Mouse (Mus musculus) forebrain, embryonic 11.5 days (tissue): ENCODE measurements around the gene Foxc2. TPM values are rescaled to one million over a fixed set of nuclear protein-coding genes. Genes with fewer than 3 reads are reported as not detected.

ENCODE experiments used
- ATAC-seq: fragments of 200-750 bp; cut with Nextera tagmentation; replicated peaks from 2 replicates; pipeline ENCODE4 v1.8.0; 2017; ENCODE audit warnings: moderate TSS enrichment; ENCODE audit not compliant: low FRiP score
- DNase-seq: peaks from one replicate; pipeline ENCODE4 v3.0.0-alpha.2; 2017; ENCODE audit warnings: low spot score
- H3K27ac ChIP-seq: fragments of 300-500 bp; sonication (generic); 2 replicates; pipeline ENCODE4 v1.5.1; 2014; ENCODE audit warnings: low read depth, low read length
- H3K27me3 ChIP-seq: fragments of 300-500 bp; sonication (generic); 2 replicates; pipeline ENCODE4 v1.6.1; 2014; ENCODE audit warnings: mild to moderate bottlenecking, low read length, mixed read lengths; ENCODE audit not compliant: control insufficient read depth, insufficient read depth
- H3K36me3 ChIP-seq: fragments of 300-500 bp; sonication (generic); 2 replicates; pipeline ENCODE4 v1.6.1; 2014; ENCODE audit warnings: mild to moderate bottlenecking, low read length, moderate library complexity, mixed read lengths; ENCODE audit not compliant: control insufficient read depth, insufficient read depth
- H3K4me1 ChIP-seq: fragments of 300-500 bp; sonication (generic); replicated peaks from 2 replicates; pipeline ENCODE4 v1.6.1; 2014; ENCODE audit warnings: low read length, mixed read lengths; ENCODE audit not compliant: control insufficient read depth, insufficient read depth
- H3K4me2 ChIP-seq: fragments of 300-500 bp; sonication (generic); 2 replicates; pipeline ENCODE4 v1.6.1; 2014; ENCODE audit warnings: low read depth, mild to moderate bottlenecking, low read length, moderate library complexity, mixed read lengths; ENCODE audit not compliant: severe bottlenecking
- H3K4me3 ChIP-seq: fragments of 300-500 bp; sonication (generic); 2 replicates; pipeline ENCODE4 v1.5.1; 2014; ENCODE audit warnings: low read depth, low read length
- H3K9ac ChIP-seq: fragments of 300-500 bp; sonication (generic); 2 replicates; pipeline ENCODE4 v1.6.1; 2014; ENCODE audit warnings: low read length
- H3K9me3 ChIP-seq: fragments of 300-500 bp; sonication (generic); 2 replicates; pipeline ENCODE4 v1.6.1; 2016; ENCODE audit warnings: low read length, mixed read lengths; ENCODE audit not compliant: control insufficient read depth
- WGBS: fragments of 180-500 bp; shearing (Covaris S2); extraction: QIAGEN DNeasy Blood & Tissue Kit; methylation state at CpG from one replicate; pipeline ENCODE4 v1.1.7; 2014; 5-methylcytosine and 5-hydroxymethylcytosine counted together
- polyA plus RNA-seq: library from polyadenylated mRNA; unstranded; fragments of >200 nt; fragmentation: Nextera tagmentation; extraction: Ambion mirVana; gene quantifications from 2 replicates; pipeline ENCODE4 v1.2.1, GENCODE M21; 2014

Foxc2 gene
- polyA plus RNA-seq, 1 experiment from 2014 or later, result 6.3 TPM

DNA sequence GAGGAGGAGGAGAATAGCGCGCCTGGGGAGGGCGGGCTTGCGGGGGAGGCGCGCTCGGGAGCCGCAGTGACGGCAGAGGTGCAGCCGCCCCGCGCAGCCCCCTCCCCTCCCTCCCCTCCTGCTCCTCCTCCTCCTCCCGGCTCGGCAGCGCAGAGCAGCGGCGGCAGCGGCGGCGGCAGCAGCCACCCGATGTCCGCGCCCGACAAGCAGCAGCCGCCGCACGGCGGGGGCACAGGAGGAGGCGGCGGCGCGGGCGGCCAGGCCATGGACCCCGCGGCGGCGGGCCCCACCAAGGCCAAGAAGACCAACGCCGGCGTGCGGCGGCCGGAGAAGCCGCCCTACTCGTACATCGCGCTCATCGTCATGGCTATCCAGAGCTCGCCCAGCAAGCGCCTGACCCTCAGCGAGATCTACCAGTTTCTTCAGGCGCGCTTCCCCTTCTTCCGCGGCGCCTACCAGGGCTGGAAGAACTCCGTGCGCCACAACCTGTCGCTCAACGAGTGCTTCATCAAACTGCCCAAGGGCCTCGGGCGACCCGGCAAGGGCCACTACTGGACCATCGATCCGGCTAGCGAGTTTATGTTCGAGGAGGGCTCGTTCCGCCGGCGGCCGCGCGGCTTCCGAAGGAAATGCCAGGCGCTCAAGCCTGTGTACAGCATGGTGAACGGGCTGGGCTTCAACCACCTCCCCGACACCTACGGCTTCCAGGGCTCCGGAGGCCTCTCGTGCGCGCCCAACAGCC, 31.6 kb upstream of the Foxc2 start, which contains the start of gene Foxf1:
Gene Foxf1, plus strand, starts transcription at position 177 of the 742 bp plus-strand sequence.
- WGBS, result under 1% methylated on average over 63 of the region's 83 CpGs
- H3K9me3 ChIP-seq, result no peaks in the 10 kb centered on the region
- H3K27ac ChIP-seq, result no peak within 1 kb of the TSS
- H3K9ac ChIP-seq, result no peak within 1 kb of the TSS
- H3K4me1 ChIP-seq, result peaks cover 12% of the 10 kb centered on the region; the same call in 1 of the 2 replicates
- peak within 1 kb of the TSS; percentile 74 for H3K4me2 ChIP-seq
- peak within 1 kb of the TSS; percentile 36 for H3K4me3 ChIP-seq
- H3K27me3 ChIP-seq, result peaks cover 98% of the 10 kb centered on the region
- ATAC-seq (peak; percentile 44; the same call in 1 of the 2 replicates), DNase-seq (peak; percentile 77)
- H3K36me3 ChIP-seq, result no peaks in the 10 kb centered on the region

DNA sequence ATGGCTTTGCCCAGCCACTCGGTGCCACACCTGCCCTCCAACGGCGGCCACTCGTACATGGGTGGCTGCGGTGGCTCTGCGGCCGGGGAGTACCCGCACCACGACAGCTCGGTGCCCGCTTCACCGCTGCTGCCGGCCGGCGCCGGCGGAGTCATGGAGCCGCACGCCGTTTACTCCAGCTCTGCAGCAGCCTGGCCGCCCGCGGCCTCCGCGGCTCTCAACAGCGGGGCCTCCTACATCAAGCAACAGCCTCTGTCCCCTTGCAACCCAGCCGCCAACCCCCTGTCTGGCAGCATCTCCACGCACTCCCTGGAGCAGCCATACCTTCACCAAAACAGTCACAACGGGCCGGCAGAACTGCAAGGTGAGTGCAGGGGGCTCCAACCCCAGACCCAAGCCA, 31.0 kb upstream of the Foxc2 start:
- H3K4me1 ChIP-seq, result peaks cover 12% of the 10 kb centered on the region; the same call in 1 of the 2 replicates
- H3K4me2 ChIP-seq, result peak overlapping the region; percentile 74; the same call in 1 of the 2 replicates
- no peaks in the 10 kb centered on the region for H3K36me3 ChIP-seq
- peaks cover 98% of the 10 kb centered on the region for H3K27me3 ChIP-seq
- ATAC-seq, result no peak
- no peak for DNase-seq
- H3K27ac ChIP-seq, result no peak overlapping the region
- under 1% methylated on average over 30 of the region's 30 CpGs for WGBS
- no peak overlapping the region for H3K9ac ChIP-seq
- peak overlapping the region; percentile 36 for H3K4me3 ChIP-seq
- no peaks in the 10 kb centered on the region for H3K9me3 ChIP-seq

DNA sequence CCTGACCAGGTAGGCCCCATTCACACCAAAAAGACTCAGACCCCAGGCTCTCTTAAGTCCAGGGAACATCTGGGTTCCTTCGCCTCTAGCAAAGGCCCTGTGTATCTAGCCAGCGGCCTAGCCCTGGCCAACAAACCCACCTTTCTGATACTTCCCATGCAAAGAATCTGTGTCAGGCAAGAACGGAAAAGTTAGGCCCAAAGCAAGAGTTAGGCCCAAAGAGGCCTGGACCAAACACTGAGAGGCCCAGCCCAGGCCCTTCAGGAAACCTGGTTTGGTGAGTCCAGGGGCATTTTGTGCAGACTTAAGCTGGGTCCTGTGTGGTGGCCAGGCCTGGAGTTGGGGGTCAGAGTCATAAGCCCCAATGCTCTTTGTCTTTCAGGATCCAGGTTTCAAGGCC, 30.4 kb upstream of the Foxc2 start:
- peaks cover 12% of the 10 kb centered on the region; the same call in 1 of the 2 replicates for H3K4me1 ChIP-seq
- ATAC-seq (no peak), DNase-seq (no peak)
- no peaks in the 10 kb centered on the region for H3K36me3 ChIP-seq
- H3K4me3 ChIP-seq, result no peak overlapping the region
- WGBS, result 12% methylated on average over 3 of the region's 3 CpGs
- no peaks in the 10 kb centered on the region for H3K9me3 ChIP-seq
- peaks cover 98% of the 10 kb centered on the region for H3K27me3 ChIP-seq
- no peak overlapping the region for H3K4me2 ChIP-seq
- no peak overlapping the region for H3K9ac ChIP-seq
- no peak overlapping the region for H3K27ac ChIP-seq

DNA sequence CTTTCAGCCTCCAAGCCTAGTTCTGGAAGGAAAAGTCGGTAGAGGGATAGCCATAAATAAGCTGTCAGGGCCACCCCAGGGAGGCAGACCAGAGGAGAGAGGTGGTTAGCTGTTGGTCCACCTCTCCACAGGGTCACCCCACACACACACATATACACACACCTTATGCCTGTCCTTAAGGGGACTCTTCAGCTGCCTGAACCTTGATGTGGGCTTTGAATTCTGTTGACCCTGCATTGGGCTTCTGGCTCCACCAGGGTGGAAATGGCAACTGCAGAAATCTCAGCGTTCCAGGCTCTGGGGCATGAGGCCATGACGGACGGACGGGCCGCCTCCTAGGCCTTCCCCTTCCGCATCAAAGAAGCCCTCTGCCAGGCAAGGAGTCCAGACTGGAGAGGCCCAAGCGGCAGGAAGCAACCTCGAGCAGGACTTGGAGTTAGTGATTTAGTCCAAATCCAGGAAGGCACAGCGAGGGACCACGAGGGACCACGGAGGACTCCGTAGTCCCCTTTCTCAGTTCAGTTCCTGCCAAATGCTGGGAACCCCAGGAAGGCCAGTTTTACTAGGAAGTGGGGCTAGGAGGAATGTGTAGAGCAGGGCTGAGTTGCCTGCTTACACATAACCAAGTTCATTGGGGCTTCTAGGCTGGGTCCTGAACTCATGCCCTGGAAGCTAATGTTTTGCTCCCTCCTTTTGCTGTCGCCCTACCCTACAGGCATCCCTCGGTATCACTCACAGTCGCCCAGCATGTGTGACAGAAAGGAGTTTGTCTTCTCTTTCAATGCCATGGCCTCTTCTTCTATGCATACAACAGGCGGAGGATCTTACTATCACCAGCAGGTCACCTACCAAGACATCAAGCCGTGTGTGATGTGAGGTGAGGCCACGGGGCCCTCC, 29.7 kb upstream of the Foxc2 start:
- H3K27ac ChIP-seq, result no peak overlapping the region
- H3K9ac ChIP-seq, result no peak overlapping the region
- H3K4me2 ChIP-seq, result no peak overlapping the region
- H3K4me1 ChIP-seq, result peaks cover 12% of the 10 kb centered on the region; the same call in 1 of the 2 replicates
- peaks cover 98% of the 10 kb centered on the region for H3K27me3 ChIP-seq
- no peaks in the 10 kb centered on the region for H3K36me3 ChIP-seq
- 4% methylated on average over 19 of the region's 19 CpGs for WGBS
- no peaks in the 10 kb centered on the region for H3K9me3 ChIP-seq
- DNase-seq (no peak), ATAC-seq (no peak)
- no peak overlapping the region for H3K4me3 ChIP-seq

DNA sequence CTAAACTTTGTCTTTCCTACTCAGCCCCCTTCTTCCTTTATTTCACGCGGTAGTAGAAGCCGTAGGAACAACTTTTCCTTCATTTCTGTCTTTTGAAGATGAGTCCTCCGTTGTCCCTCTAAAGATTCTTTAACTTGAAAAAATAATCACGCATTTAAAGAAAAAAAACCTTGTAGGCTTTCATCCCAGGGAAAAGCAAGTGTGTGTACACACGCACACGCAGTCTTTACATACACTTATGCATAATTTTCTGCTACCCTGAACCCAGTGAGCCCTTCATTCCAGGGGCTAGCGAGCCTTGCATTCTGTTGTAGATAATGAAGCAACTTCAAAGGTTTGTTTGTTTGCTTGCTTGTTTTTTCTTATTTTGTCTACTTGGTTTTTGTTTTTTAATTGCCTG, 27.7 kb upstream of the Foxc2 start:
- peaks cover 12% of the 10 kb centered on the region; the same call in 1 of the 2 replicates for H3K4me1 ChIP-seq
- 2% methylated on average over 8 of the region's 8 CpGs for WGBS

DNA sequence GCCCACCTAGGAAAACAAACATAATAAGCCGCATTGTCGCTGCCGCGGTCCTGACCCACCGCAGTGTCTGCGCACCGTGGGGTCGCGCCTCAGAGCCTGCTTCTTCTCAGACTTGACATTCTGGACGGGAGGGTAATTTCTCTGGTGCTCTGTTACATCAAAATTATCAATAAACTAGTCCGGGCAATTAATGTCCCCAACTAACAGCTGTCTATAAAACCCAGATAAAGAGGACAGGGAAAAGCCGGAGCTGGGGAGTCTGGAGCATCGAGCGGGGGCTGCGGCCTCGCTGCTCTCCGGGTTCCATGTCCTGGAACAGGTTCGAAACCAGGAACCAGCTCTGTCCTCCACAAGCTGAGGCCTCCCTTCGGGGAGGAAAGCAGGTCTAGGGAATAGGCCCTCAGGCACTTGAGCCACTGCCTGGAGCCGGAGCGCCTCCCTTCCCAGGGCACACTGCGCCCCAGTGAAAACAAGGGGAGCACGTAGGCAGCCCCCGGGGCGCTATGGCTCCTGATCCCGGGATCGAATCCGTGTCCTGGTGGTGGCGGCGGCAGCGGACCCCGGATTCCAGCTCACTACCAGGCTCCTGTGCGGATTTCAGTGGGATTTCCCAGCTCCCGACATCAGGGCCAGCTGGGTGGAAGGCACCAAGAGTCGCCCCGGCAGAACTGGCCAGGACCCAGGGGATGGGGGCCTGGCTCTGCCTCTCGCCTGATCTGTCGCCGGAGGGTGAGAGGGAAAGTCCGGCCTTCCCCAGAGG, 26.9 kb upstream of the Foxc2 start:
- H3K4me2 ChIP-seq, result no peak overlapping the region
- no peaks in the 10 kb centered on the region for H3K9me3 ChIP-seq
- H3K27me3 ChIP-seq, result peaks cover 84% of the 10 kb centered on the region
- no peak overlapping the region for H3K9ac ChIP-seq
- no peak overlapping the region for H3K27ac ChIP-seq
- 1% methylated on average over 40 of the region's 40 CpGs for WGBS
- no peak overlapping the region for H3K4me3 ChIP-seq
- ATAC-seq, result no peak
- H3K4me1 ChIP-seq, result peaks cover 7% of the 10 kb centered on the region; the same call in 1 of the 2 replicates
- H3K36me3 ChIP-seq, result no peaks in the 10 kb centered on the region
- DNase-seq, result no peak

More for the DNA sequence above, 27.7 kb upstream of the Foxc2 start:
- DNase-seq (no peak), ATAC-seq (no peak)
- no peak overlapping the region for H3K9ac ChIP-seq
- H3K4me2 ChIP-seq, result no peak overlapping the region
- H3K36me3 ChIP-seq, result no peaks in the 10 kb centered on the region
- H3K27me3 ChIP-seq, result peaks cover 92% of the 10 kb centered on the region
- H3K9me3 ChIP-seq, result no peaks in the 10 kb centered on the region
- H3K4me3 ChIP-seq, result no peak overlapping the region
- H3K27ac ChIP-seq, result no peak overlapping the region

DNA sequence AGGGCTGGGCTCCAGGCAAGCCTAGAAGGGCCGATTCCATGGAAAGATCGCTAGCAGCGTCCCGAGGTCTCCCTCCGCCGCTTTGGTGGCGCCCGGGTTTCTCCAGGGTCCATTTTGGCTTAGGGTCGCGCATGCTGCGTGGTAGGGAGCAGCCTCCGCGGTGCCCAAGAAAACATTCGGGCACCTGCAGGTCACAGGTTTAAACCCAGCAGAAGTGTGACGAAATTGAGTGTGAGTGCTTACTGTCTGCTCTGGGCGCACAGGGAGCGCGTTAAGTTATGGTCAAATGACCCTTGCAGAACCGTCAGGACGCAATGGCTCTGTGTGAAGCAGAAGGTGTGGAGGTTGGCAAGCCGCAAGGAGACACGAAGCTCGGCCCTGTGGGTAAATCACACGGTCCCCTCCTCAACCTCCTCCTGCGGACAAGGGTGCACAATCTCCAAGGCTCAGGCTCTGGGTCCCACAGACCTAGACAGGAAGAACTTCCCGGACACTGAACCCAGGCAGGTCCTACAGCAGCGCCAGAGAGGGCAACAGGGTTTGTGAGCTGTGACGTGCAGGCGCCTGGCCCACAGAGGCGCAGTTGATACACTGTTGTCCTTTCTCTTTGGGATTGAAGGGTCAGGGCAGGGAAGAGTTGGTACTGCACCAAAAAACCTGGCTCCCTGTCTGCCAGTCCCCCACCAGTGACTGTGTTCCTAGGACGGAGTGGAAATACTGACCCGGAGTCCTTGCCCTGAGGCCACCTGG, 26.2 kb upstream of the Foxc2 start:
- no peaks in the 10 kb centered on the region for H3K36me3 ChIP-seq
- H3K27me3 ChIP-seq, result peaks cover 76% of the 10 kb centered on the region
- no peak overlapping the region for H3K4me2 ChIP-seq
- no peak overlapping the region for H3K9ac ChIP-seq
- H3K9me3 ChIP-seq, result no peaks in the 10 kb centered on the region
- ATAC-seq (no peak), DNase-seq (no peak)
- H3K4me3 ChIP-seq, result no peak overlapping the region
- no peak overlapping the region for H3K27ac ChIP-seq
- WGBS, result 2% methylated on average over 32 of the region's 32 CpGs
- peaks cover 2% of the 10 kb centered on the region; the same call in 1 of the 2 replicates for H3K4me1 ChIP-seq
